ENCODE assay signal across 18 mouse cellular contexts in the genomic region with DNA sequence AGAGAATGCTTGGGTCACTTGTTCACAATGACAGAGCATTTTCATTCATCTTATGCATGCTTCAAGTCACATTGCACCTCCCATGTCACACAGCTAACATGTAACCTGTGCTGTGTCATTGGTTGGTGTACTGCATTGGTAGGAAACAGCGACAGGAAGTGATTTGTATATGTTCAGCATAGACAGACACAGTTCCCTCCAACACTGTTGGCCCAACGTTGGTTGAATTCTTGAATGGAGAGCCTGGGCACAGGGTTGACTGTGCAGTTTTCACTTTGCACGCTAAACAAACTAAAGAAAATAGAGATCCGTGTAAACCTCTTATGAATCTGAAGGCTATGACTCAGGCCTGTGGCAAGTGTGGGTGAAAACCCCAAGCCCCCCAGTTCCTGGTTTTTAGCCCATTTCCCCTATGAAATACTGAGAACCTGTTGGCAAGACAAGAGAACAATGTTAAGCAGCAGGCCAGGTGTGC. TPM values are rescaled to one million over a fixed set of nuclear protein-coding genes. Genes with fewer than 3 reads are reported as not detected.
DNase-seq lines count a peak whose midpoint lies in the region; ATAC-seq lines count a peak whose summit lies in the region.
"Had no signal": no experiment of that assay in that cellular context is flagged by ENCODE, and none has a peak within 500 bp of the region (broad histone marks: within the 10 kb centered on the region; RNA-seq: fewer than 3 reads in every experiment).

No protein-coding gene starts in this region.

- no peak overlapping the region for H3K9ac ChIP-seq in forebrain, embryonic 11.5 days (ENCODE audit: low read length)
- no peak overlapping the region for H3K9ac ChIP-seq in hindbrain, embryonic 13.5 days
- H3K9ac ChIP-seq: embryonic facial prominence, embryonic 12.5 days; heart, embryonic 12.5 days had no signal

- H3K4me1 ChIP-seq in forebrain, embryonic 10.5 days, result peaks cover 41% of the 10 kb centered on the region
- H3K4me1 ChIP-seq in forebrain, embryonic 11.5 days (replicated peaks; ENCODE audit: control insufficient read depth, insufficient read depth, low read length), result peaks cover 10% of the 10 kb centered on the region; the same call in 1 of the 2 replicates
- peaks cover 21% of the 10 kb centered on the region for H3K4me1 ChIP-seq in brown adipose tissue, adult 24 weeks (ENCODE audit: control insufficient read depth, insufficient read depth, insufficient read length, low read length)
- 0 out of 2 replicates have a peak, but pooled peaks cover 4% of the 10 kb centered on the region for H3K4me1 ChIP-seq in hindbrain, embryonic 13.5 days (replicated peaks)
- H3K4me1 ChIP-seq: embryonic facial prominence, embryonic 12.5 days; heart, embryonic 12.5 days had no signal

- H3K4me3 ChIP-seq in forebrain, embryonic 10.5 days, result no peak overlapping the region
- no peak overlapping the region for H3K4me3 ChIP-seq in forebrain, embryonic 11.5 days (ENCODE audit: low read depth, low read length)
- H3K4me3 ChIP-seq in brown adipose tissue, adult 24 weeks (ENCODE audit: insufficient read depth, low read depth, low read length), result no peak overlapping the region
- no peak overlapping the region for H3K4me3 ChIP-seq in hindbrain, embryonic 13.5 days
- H3K4me3 ChIP-seq: embryonic facial prominence, embryonic 12.5 days; heart, embryonic 12.5 days had no signal

- H3K4me2 ChIP-seq in forebrain, embryonic 11.5 days (ENCODE audit: low read depth, low read length, severe bottlenecking), result no peak overlapping the region
- H3K4me2 ChIP-seq in hindbrain, embryonic 13.5 days, result no peak overlapping the region
- H3K4me2 ChIP-seq: embryonic facial prominence, embryonic 12.5 days; heart, embryonic 12.5 days had no signal

- peak overlapping the region; percentile 74 for H3K27ac ChIP-seq in forebrain, embryonic 10.5 days
- H3K27ac ChIP-seq in forebrain, embryonic 11.5 days (ENCODE audit: low read depth, low read length), result no peak overlapping the region
- H3K27ac ChIP-seq in brown adipose tissue, adult 24 weeks (replicated peaks; ENCODE audit: low read depth, low read length), result peak overlapping the region; percentile 96; the same call in 1 of the 2 replicates
- H3K27ac ChIP-seq in hindbrain, embryonic 13.5 days, result no peak overlapping the region
- H3K27ac ChIP-seq: embryonic facial prominence, embryonic 12.5 days; hindbrain, postnatal 0 days had no signal

- H3K36me3 ChIP-seq in forebrain, embryonic 10.5 days (replicated peaks), result no peaks in the 10 kb centered on the region
- no peaks in the 10 kb centered on the region for H3K36me3 ChIP-seq in forebrain, embryonic 11.5 days (ENCODE audit: control insufficient read depth, insufficient read depth, low read length)
- H3K36me3 ChIP-seq in splenic B cell, adult 2 months (ENCODE audit: control insufficient read depth, insufficient read depth, low read length, poor library complexity, severe bottlenecking), result no peaks in the 10 kb centered on the region
- H3K36me3 ChIP-seq in hindbrain, embryonic 13.5 days, result no peaks in the 10 kb centered on the region
- H3K36me3 ChIP-seq: embryonic facial prominence, embryonic 12.5 days; G1E; heart, embryonic 12.5 days had no signal

- H3K27me3 ChIP-seq in forebrain, embryonic 10.5 days (ENCODE audit: poor library complexity, severe bottlenecking), result 0 out of 2 replicates have a peak, but pooled peaks cover 12% of the 10 kb centered on the region
- no peaks in the 10 kb centered on the region for H3K27me3 ChIP-seq in forebrain, embryonic 11.5 days (ENCODE audit: control insufficient read depth, insufficient read depth, low read length)
- H3K27me3 ChIP-seq in splenic B cell, adult 2 months (ENCODE audit: control insufficient read depth, insufficient read depth, low read length, poor library complexity, severe bottlenecking), result no peaks in the 10 kb centered on the region
- H3K27me3 ChIP-seq in hindbrain, embryonic 13.5 days, result 0 out of 2 replicates have a peak, but pooled peaks cover 4% of the 10 kb centered on the region
- H3K27me3 ChIP-seq: embryonic facial prominence, embryonic 12.5 days; heart, embryonic 12.5 days had no signal

- DNase-seq in forebrain, embryonic 10.5 days (ENCODE audit: extremely low spot score, low spot score), result no peak
- DNase-seq in forebrain, embryonic 11.5 days (ENCODE audit: low spot score), result no peak
- DNase-seq in splenic B cell, adult 2 months (ENCODE audit: low read depth, low spot score), result peak; percentile 66
- DNase-seq in thymus, postnatal 25 days, result no peak
- DNase-seq in gastrocnemius, postnatal 25 days, result no peak
- DNase-seq: adrenal gland, adult 8-10 months; adrenal gland, postnatal 36 days; cerebellum, adult 11 months; cerebellum, adult 8-10 months; gastrocnemius, postnatal 10 days had no signal

- no peak for ATAC-seq in forebrain, embryonic 11.5 days (replicated peaks; ENCODE audit: low FRiP score)
- ATAC-seq in megakaryocyte, adult 5-6 weeks (ENCODE audit: poor library complexity, severe bottlenecking), result peak; percentile 71
- no peak for ATAC-seq in hindbrain, embryonic 13.5 days (ENCODE audit: low FRiP score)
- ATAC-seq: forebrain, embryonic 14.5 days; hindbrain, postnatal 0 days had no signal

- 90% methylated on average over 4 of the region's 4 CpGs for WGBS in forebrain, embryonic 10.5 days
- WGBS in forebrain, embryonic 11.5 days, result 90% methylated on average over 4 of the region's 4 CpGs
- 94% methylated on average over 4 of the region's 4 CpGs for WGBS in hindbrain, embryonic 13.5 days

- no peaks in the 10 kb centered on the region for H3K9me3 ChIP-seq in forebrain, embryonic 10.5 days
- no peaks in the 10 kb centered on the region for H3K9me3 ChIP-seq in forebrain, embryonic 11.5 days (ENCODE audit: control insufficient read depth, low read length)
- H3K9me3 ChIP-seq in hindbrain, embryonic 13.5 days, result no peaks in the 10 kb centered on the region
- H3K9me3 ChIP-seq: embryonic facial prominence, embryonic 12.5 days; G1E; heart, embryonic 12.5 days had no signal

RNA-seq across cellular contexts. Expression of a gene that starts 10.0 kb away (rescaled TPM):
- 5.8 and 7.4 TPM in 2 replicates for polyA plus RNA-seq in forebrain, embryonic 10.5 days (2016; fragmentation: Nextera tagmentation; extraction: Ambion mirVana)
- polyA plus RNA-seq in forebrain, embryonic 11.5 days (2014; fragmentation: Nextera tagmentation; extraction: Ambion mirVana), result 4.1 and 4.4 TPM in 2 replicates
- 257 and 493 TPM in 2 replicates for polyA plus RNA-seq in brown adipose tissue, adult 24 weeks (2012; ENCODE audit: insufficient read depth, insufficient read length, missing spikeins)
- total RNA-seq in megakaryocyte, adult 5-6 weeks (2015), result 4.2 and 4.7 TPM in 2 replicates
- 3.0 and 3.7 TPM in 2 replicates for total RNA-seq in megakaryocyte, adult 5-6 weeks (2017)
- polyA plus RNA-seq in hindbrain, embryonic 13.5 days (2015; fragmentation: Nextera tagmentation; extraction: Ambion mirVana), result 19.7 and 21.3 TPM in 2 replicates
- 10 to 100 TPM; 40.0 to 47.5 TPM for total RNA-seq in gastrocnemius, postnatal 25 days (2021)

Comparison
In these comparisons a context has a peak if more than half of its experiments do, and no peak if none do; other contexts are left out.
1. H3K27ac ChIP-seq: peak in forebrain, embryonic 10.5 days (single experiment) and brown adipose tissue, adult 24 weeks (single experiment); none in forebrain, embryonic 11.5 days (single experiment) and hindbrain, embryonic 13.5 days (single experiment).
2. RNA of a gene that starts 10.0 kb away (polyA plus RNA-seq): 257 to 493 TPM in brown adipose tissue, adult 24 weeks; 19.7 to 21.3 TPM in hindbrain, embryonic 13.5 days, 5.8 to 7.4 TPM in forebrain, embryonic 10.5 days and 4.1 to 4.4 TPM in forebrain, embryonic 11.5 days; every median in the first group is over 10 times any median in the second.